Mouse (Mus musculus) ovary, postnatal 36 days (tissue): ENCODE data around the gene Gm1043.

Source experiments
- DNase-seq: peaks from one replicate; pipeline ENCODE4 v3.0.0; 2022; ENCODE audit warnings: low spot score, mixed read lengths

Gene Gm1043

DNA sequence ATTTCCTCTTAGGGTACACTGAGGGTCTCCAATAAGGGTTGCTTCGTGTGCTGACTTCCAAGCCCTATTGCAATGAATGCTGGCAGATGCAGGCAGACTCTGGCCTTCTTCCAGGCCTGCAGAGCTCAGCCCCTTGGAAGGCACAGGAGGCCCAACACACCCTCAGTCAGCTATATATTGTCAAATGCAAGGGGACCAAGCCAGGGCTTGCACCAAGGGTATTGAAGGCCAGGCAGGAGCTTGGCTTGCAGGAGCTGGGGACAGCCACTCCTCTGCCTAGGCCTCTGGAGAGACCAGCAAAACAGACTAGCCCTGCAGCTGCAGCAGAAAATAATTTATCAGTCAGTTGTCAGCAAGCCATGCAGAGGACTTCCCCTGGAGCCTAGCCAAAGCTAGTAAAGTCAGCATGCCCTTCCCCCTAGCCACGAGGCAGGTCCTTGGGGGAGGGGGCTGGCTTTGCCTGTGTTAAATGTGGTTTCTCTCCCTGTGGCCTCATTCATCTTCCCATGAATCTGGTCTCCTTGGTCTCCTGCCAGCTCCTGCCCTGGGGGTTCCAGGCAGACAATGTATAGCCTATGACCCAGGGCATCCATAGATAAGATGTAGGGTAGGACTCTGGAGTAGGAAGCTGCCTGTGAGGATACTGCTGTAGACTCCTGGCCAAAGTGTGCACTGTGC, 113.0 kb downstream of the Gm1043 start:
- DNase-seq: no peak

DNA sequence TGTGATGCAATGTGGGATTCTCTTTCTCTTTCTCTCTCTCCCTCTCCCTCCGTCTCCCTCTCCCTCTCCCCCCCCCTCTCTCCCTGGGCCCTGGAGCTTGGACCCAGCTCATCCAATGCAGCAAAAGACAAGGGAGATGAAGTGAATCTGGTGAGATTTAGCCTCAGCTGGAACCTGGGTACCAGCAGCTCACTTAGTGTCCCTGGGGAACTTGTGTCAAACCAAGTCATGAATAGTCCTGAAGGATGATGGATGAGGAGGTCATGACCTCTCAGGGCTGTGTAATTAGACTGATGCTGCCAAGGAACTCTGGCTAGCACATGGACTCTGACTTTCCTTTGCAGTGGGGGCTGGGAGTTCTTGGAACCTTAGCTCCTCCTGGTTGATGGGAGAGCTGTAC, 117.1 kb downstream of the Gm1043 start:
- DNase-seq: no peak

DNA sequence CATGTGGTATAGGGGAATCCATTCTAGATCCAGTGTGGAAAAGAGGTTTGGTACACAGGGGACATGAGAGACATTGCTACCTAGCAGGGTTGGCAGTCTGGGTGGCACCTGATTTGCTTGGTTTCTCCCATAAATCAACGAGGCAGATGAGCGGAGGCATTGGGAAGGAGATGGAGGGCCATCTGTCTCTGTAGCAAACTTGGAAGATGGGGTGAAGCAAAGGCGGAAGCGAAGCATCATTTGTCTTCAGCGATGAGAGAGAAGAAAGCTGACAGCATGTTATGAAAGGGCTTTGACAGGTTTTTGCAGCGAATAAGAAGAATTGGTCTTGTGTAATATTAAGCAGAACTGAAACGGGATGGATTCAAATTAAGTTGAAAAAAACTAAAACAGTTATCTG, 119.7 kb downstream of the Gm1043 start:
- no peak for DNase-seq

DNA sequence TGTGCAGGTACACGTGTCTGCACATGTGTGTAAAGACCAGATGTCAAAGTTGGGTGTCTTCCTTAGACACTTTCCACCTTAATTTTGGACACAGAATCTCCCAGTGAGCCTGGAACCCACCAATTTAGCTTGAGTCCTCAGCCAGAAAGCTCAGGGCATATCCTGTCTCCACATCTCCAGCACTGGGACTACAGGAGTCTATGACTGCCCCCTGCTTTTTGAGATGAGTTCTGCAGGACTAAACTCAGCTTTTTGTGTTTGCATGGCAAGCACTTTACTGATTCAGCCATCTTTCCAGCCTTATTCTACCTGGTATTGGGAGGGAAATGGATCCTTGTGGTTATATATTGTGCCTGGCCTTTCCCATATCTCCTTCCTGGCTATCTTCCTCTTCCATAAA, 120.2 kb downstream of the Gm1043 start:
- DNase-seq: no peak

DNA sequence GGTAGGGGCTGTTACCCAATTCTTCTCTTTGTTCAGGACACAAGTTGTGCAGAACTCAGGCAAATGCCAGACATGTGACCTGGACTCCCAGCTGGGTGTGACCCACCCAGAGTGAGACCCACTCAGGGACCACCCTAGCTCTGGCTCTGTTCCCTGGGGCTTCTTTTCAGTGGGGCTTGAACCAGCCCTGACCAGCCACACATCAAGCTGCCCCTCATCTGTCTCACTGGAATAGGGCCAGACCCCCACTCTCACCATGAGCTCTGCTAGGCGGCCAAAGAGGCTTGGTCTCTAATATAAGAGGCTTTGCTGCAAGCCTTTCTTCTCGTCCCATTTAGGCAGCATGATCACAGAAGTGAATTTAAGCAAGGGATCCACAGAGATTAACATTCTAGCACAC, 121.2 kb downstream of the Gm1043 start:
- no peak for DNase-seq

DNA sequence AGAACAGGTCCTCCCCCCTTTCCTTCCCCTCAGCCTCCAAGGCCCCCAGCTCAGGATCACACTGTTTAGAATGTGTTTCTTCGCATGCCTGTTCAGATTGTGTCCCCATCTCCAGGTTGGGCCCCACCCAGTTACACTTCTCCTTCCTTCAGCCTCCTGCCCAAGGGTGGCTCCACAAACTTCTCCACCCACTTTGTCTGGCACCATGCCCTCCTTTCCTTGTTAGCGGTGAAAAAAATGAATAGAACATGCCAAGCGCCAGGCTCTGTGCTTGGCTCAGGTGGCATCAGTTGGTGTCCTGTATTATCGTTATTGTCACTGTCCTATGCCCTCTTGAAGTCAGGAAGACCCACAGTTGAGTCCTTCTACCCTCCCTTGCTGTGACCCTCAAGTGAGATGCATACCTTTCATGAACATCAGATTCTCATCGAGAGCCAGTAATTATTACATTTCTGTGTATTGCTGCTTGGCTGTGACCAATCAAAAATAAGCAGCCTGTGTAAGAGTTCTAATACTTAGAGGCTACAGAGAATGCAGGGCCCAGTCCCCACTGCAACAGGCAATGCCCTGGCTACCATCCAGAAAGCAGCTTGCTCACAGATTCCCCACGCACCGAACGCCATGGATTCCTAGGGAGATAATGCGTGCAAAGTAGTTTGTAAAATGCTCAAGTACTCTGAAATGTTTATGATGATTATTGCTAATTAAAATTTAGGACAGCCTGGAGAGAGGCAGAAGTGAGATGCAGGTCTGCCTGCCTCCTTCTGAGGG, 128.0 kb downstream of the Gm1043 start:
- DNase-seq: no peak

DNA sequence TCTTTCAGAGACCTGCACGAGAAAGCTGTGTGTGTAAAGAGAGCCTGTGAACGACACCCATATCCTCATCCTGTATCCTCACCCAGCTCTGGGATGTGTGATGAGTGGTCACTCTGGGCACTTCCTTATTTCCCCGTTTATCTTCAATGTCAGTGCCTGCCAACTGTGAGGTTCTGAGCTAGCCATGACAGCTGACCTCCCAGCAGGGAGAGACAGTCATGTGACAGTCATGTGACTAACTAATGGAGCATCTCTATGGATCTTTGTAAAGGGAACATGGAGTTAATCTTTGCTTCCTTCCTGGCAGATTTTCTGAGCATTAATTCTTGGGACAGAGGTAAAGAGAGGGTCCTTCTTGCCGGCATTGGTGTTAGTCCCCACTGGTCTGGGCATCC, 128.5 kb downstream of the Gm1043 start:
- DNase-seq: no peak

DNA sequence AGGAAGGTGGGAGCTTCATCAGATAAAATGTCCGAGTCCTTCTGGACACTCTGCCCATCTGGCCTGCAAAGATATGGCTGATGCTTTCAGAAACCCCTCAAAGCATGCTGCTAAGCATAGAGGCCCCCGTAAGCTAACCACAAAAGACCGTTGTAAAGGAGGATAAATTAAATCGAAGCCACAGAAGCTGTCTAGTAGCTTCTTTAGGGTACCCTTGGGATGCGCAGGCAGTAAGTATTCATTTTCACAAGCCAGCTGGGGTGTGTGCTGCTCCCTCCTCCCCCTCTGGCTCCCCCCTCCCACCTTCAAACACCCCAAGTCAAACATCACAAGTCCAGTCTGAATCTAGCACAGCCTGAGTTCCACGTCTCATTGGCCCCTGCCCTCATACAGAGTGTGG, 129.4 kb downstream of the Gm1043 start:
- DNase-seq: no peak

DNA sequence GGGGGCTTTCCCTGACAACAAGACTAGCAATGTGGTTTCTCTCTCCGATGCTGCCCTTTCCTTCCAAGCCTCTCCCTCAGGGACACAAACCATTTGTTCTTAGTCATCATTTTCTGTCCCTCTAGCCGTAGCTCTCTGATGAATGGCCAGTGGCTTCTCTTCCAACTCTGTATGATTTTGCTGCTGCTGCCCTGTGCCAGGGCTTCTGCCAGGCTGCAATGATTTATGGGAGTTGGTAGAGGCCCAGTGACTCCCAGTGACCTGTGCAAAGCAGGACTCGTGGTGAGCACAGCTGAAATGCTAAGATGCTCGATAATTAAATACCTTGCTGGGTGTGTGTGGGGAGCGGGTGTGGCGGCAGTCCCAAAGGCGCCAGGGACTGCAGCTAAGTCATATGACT, 130.1 kb downstream of the Gm1043 start:
- DNase-seq: no peak

DNA sequence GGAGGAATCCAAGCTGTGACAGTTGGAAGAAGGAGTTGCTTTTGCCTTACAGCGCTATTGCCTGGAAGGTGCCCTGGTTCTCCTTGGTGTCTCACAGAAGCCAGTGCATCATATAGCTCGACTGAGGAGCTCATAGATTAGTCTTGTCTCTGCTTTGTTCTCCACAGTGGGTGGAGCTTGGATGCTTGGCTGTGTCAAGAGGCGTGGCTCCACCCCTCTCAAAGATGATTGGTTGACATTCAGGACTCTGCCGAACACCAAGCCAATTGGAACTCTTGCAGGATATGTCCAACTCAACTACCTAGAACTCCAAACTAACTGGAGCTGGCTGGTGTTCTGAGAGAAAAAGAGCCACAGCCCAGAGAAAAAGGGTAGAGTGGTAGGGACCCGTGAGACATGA, 134.4 kb downstream of the Gm1043 start:
- no peak for DNase-seq

DNA sequence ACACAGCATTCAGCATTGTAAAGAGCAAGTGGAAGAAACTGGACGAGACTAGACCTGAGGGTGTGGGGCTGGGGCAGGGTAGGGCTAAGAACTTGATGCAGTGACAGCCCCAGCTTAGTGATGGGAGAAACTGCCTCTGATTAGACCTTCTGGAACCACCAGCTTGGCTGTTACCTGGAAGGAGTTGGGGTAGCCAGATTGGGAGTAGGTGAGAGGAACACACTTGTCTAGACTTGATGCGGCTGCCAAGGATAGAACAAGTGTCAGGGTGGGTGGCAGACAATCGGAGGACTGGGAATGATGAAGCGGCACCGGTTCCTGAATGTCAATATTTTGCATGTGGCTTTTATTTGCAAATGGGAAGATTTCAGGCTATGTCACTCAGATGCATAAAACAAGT, 135.4 kb downstream of the Gm1043 start:
- no peak for DNase-seq

DNA sequence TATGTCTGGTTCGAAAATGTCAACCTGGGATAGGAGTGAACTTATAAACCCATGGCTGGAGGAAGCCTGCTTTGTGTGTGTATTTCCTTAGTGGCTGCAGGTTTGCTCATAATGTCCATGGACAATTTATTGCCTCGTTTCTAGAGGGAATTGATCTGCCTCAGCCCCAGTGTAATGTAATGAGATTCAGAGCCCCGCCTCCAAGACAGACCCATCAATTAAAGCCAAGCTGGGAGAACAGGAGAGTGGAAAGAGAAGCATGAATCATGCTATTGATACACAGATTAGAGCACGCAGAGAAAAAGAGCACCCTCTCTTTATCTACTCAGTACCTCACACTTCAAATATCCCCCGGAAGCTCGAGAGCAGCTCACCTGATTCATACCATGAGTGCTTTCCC, 136.4 kb downstream of the Gm1043 start:
- no peak for DNase-seq

DNA sequence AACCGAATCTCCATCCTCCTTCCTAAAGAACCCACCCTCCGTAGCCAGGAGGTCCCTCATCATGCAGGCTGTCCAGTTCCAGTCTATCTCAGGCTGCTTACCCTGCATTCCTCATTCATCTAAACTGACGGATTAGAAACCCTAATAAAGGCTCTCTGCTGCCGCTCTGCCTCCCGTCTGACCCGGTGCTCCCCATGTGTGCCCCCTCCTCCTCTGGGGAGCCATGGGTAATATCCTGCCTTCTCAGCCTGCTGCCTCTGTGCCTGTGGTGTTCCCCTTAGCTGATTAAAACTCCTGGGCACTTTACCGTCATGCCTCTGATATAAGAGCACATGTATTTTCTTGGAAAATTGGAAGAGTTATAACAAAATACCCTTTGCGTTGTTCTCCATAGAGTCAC, 137.1 kb downstream of the Gm1043 start:
- no peak for DNase-seq

DNA sequence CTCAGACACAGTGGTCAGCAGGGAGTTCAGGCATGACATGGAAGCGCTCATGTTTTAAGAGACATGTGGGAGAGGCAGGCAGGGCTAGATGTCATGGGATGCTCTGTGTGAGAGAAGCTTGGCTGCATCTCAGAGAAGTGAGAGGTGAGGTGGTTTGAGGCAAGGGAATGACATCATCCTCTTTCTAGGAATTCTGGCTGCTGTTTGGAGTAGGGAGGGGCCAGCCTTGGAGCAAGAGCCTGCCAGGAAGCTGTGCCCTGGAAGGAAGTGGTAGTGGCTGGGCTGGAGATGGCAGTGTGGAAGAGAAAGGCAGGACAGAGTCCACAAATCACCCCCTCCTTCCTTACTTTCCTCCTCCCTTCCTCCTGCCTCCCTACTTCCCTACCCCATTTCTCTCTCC, 140.5 kb downstream of the Gm1043 start:
- DNase-seq: no peak

DNA sequence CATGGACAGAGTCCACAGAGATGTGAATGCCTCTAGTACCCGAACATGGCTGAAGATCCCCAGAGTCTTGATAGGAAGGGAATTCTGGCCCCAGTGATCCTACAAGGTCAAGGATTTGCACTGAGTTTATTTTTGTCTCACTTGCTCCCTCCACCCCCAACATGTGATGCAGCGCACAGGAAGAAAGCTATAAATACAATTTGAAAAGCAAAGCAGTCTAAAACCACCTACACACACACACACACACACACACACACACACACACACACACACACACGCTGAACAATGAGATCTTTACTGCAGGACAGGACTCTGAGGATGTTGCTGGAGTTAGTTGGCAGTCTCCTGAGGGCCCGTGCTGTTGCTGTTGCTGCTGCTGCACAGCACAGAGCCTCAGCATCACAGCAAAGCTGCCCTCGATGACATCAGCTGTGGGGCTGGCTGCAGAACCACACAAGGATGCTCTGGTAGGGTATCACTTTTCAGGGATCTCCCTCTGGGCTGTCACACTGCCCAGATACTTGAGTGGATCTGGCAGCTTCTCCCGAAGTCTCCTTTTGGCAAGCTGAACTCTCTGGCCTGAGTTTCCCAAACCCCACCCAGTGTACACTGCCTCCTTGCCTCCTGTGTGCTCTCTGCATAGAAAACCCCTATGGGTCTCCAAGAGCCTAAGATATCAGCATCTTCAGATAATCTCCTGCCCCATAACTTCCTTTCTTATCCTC, 142.9 kb downstream of the Gm1043 start:
- no peak for DNase-seq

DNA sequence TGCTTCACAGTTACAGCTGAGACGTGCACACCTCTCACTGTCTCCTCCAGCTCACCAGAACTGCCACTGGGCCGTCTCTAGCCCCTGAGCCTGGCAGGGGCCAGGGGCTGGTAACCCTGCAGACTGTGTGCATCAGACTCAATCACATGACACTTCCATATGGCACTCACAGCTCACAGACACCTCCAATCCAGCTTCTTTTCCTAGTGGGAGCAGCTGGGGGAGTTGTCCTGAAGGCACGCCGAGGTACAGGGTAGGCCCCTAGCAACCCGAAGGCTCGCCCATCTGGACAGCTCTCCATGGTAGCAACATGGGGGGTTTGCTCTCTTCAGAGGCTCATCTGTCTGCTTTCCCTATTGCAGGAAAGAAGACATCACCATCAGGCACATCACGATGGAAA, 143.7 kb downstream of the Gm1043 start:
- no peak for DNase-seq

DNA sequence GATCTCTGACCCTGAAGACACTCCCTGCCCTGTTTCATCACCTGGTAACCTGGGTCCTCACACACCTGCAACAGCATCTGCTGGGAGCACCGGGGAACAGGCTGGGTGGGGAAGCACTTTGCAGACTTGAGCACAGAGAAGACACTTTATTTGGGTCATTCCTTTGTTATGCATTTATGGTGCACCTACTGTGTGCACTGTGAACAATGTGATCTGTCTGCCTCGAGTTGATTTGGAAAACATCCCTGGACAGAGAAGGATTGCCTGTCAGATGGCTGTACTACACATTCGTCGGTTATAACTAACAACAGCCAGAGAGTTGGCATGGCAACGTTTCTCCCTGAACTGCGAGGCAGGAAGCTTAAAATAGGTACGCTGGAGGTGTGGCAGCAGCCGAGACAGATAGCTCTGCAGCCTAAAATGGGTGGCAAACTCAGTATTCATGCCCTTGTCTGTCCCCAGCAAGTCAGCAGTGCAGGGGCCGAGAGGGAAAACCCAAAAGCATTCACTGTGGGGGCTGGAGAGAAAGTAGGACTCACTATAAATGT, 147.9 kb downstream of the Gm1043 start:
- no peak for DNase-seq

DNA sequence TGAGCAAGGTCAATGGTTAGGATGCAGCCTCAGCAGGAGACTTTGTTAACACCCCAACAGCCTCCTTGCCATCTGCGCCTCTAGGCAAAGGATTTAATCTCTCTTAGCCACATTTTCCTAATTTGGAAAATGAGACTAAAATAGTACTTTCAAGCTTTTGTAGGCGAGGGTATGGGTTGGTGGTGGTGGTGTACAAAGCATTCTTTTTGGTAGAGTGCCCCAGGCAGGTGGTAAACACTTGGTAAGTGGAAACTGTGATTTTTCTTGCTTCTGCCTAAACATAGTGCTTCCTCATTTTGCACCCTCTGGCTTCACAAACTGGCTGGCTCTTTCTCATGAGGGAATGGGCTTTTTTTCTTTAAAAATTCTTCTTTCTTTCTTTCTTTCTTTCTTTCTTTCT, 153.5 kb downstream of the Gm1043 start:
- no peak for DNase-seq

DNA sequence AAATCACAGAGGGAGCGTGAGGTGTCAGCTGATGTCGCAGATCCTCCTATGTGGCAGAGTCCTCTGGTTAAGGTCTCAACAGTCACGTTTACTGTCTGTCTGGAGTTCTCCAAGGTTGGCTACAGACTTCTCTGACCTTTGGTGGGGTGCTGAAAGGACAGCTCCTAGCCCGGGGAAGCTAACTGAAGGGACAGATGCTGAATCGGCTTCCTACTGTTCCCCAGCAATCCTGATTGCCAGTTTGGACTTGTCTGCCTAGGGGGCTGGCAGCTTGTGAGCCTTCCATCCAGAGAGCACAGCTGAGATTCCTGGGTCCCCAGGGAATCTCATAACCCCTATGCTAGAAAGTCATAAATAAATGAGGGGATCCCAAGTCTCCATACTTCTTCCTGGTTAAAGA, 155.4 kb downstream of the Gm1043 start:
- DNase-seq: peak; percentile 8

DNA sequence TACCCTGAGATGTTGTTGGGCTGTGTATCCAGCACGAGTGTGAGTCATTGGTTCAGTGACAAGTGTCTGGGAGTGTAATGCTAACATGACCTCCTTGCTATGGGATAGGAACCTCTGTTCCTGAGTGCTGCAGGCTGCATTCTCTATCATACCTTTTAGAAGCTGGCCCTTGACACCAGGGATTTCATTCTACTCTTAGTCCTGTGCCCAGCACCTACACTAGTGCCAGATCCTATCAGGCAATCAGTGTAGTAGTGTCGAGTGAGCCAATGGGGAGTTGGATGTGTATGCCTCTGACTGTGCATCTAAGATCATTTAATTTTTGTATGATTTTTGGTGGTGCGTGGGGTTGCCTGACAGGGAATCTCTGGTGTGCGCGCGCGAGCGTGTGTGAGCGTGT, 156.1 kb downstream of the Gm1043 start:
- DNase-seq: no peak

DNA sequence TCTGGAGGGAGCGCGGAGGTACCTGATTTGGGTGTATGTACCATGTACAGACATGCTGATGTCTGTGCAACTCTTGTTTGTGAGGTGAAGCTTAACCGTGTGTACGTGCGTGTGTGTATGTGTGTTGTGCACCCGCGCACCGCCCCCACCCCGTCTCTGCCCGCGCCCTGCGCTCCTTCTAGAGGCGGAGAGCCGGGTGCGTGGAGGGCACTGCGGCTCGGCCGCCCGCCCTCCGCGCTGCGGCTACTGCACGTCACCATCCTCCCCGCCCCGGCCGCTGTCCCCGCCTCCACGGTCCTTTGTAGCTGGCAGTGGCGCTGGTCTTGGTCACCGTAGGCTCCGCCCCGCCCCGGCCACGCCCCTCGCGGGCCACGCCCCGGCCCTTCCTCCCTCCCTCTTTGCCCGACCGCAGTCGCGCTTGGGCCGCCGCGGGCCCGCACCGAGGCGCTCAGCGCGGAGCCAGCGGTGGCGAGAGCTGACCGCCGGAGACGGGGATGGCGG, 156.5 kb downstream of the Gm1043 start, which contains the start of gene Crmp1:
Crmp1 (plus strand) TSS at position 290 of the 501 bp plus-strand sequence.
- DNase-seq: peak; percentile 7

DNA sequence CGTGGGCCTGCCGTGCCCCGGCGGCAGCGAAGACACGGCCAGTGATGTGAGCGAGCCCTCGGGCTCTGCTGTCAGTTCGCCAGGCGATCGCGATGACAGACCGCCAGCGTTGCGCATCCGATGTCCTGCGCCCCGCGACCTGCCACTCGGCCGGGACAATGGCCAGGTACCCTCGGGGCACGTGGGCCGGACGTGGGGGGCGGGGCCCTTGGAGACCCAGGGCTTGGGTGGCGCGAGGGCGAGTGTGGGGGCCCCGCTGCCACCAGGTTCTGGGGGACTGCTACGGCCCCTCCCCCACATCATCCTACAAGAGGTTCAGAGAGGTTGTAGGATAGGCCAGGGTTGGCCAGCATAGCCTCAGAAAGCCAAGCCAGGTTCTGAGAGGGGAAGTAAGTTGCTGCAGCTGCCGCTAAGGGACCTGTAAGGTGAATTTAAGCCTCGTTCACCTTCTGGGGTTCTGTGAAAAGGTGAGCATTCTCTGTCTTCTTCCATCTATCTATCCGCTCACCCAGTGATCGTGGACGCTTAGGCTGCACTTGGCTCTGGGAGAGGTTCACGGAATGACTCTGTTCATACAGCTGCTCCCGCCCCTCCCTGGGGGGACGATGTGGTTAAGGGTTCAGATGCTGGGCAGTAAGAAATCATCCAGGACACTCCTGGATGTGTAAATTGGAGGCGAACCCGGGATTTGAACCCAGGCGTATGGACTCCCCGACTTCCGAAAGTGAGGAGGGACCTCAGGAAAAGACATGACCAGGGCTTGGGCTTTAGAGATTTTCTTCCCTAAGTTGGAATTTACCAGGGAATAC, 157.4 kb downstream of the Gm1043 start:
- no peak for DNase-seq
